Mouse (Mus musculus) common myeloid progenitor, adult 5-6 weeks (primary cell): ENCODE measurements around the gene Tle3. TPM values are rescaled to one million over a fixed set of nuclear protein-coding genes. Genes with fewer than 3 reads are reported as not detected.

Experiments
- ATAC-seq: replicated peaks from 2 replicates; pipeline ENCODE4 v1.8.0; 2016; ENCODE audit warnings: low read depth, mild to moderate bottlenecking, moderate TSS enrichment, inconsistent platforms; ENCODE audit not compliant: poor library complexity, severe bottlenecking
- total RNA-seq: library from RNA; stranded (forward); fragments of 200-1000, 187-1606 nt; gene quantifications from 2 replicates; pipeline ENCODE4 v1.2.3, GENCODE M21; 2017

Gene Tle3
- total RNA-seq, 1 experiment from 2014 or later = 42.9 TPM

DNA sequence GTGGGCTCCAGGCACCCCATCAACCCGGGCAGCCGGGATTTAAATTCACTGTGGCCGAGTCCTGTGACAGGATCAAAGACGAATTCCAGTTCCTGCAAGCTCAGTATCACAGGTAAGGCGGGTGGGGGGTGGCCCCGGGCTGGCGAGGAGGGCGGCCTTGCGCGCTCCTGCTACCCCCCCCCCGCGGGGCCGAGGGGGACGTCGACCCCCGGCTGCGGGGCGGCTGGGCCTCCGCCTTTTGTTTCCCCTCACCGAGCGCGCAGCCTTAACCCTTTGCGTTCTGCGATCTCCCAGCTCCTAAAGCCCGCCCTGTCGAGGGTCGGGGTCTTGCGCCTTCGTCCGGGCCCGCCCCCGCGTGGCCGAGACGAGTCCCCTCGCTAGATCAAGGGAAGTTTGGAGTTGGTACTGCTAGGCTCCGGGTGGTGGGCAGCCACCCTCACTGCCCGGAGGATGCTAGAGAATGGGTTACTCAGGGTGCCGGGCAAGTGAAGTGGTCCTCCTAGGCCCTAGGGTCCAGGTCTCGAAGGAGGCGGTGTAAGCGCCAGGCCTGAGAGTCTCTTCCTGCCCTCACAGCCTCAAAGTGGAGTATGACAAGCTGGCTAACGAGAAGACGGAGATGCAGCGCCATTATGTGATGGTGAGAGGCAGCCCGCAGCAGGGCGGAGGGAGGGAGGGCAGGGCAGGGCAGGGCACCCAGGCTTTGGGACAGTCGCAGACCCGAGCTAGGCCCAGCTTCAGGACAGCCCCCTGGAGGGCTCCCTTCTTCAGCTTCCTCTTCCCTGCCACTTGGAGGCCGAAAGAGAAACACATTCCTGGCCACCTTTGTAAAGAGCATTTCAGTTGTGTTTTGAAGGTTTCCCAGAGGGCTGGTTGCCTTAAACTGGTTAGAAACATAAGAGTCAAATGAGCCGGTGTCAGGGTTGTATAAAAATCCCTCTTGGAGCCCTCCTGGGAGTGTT, 2.1 kb downstream of the Tle3 start:
- no peak for ATAC-seq

GRCm38 (mm10) chr9:61375002-61375401, 2.8 kb downstream of the Tle3 start:
- ATAC-seq = no peak

DNA sequence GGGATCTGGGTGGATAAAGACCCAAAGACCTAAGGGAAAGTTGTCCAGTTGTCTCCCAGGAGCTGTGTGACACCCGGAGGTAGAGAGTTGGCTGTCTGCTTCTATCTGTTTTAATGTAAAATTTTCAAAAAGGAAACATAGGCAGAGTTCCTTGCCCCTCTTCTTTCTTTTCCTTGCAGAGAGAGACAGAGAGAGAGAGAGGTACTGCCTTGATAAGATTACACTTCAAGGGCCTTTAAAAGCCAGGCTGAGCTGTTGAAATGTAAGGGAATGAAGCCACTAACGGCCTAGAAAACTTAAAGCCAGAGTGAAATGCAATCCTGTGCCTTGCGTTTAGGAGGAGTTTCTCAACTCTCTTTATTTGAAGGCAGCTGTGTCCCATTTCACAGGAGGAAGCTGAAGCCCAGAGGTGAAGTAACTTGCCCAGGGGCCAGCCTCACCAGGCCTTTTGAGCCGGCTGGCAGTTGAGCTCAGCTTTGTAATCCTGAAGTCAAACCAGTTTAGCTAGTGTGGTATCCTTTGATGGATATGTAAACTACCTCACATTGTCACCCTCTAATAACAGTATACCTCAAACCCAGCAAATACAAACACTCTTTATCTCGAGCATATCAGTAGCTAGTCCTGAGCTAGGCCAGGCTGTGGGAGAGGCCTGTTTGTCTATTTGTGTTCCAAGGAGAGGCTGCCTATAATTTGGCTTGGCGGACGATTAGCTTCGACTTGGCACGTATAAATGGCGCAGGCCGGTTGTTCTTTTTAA, 3.8 kb downstream of the Tle3 start:
- no peak for ATAC-seq

GRCm38 (mm10) chr9:61376650-61377049, 4.5 kb downstream of the Tle3 start:
- no peak for ATAC-seq

- peak; percentile 9; the same call in 1 of the 2 replicates for ATAC-seq
Measured at GRCm38 (mm10) chr9:61377706-61378479, 5.7 kb downstream of the Tle3 start.

- ATAC-seq = 0 out of 2 replicates have a peak, but pooled peaks have one; percentile 9
Measured at GRCm38 (mm10) chr9:61378516-61378915, 6.3 kb downstream of the Tle3 start.

DNA sequence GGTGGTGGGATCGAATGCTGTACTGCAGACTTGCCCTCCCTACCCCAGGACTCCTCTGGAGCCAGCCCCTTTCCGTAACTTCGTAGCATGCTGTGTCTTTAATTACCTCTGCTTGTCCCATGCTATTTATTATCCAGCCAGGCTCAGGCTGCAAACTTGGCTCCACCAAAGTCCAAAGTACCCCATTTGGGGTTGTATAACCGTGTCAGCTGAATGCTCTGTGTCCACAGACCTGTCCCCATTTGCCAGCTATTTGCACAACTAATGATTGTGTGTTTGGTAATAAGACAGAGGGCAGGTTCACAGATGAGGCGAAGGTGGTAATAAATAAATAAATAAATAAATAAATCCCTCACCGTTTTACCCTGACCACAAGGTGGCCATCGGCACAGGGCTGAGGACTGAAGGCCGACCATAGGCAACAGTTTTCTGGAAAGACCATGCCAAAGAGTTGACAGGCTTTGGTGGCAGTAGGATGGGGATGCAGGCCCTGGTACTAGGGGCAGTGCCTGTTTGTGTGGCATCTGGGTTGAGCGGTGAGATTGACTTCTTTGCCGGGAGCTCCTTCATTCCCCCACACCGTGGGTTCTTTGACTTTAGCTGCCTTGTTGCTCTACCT, 7.0 kb downstream of the Tle3 start:
- no peak for ATAC-seq

- peak; percentile 52 for ATAC-seq
Measured at GRCm38 (mm10) chr9:61380258-61381062, 8.3 kb downstream of the Tle3 start.

- no peak for ATAC-seq
Measured at GRCm38 (mm10) chr9:61381063-61381408, 8.9 kb downstream of the Tle3 start.

DNA sequence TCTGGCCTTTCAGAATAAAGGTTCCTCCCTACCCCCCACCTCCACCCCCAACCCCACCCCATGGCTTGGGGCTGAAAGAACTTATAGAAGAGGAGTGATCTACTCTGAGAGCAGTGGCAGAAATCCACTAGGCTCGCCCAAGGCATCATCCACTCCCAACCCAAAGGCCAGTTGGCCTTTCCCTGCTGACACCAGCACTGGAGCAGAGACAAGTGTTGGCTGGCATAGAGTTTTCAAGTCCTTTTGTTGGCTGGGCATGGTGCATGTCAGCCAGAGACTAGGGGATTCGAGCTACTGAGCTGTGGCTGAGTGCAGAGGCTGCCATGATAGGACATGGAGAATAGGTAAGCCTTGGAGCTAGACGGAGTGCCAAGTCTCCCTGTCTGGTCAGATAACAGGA, 9.3 kb downstream of the Tle3 start:
- no peak for ATAC-seq

- ATAC-seq = no peak
Measured at GRCm38 (mm10) chr9:61382595-61383186, 10.5 kb downstream of the Tle3 start.

DNA sequence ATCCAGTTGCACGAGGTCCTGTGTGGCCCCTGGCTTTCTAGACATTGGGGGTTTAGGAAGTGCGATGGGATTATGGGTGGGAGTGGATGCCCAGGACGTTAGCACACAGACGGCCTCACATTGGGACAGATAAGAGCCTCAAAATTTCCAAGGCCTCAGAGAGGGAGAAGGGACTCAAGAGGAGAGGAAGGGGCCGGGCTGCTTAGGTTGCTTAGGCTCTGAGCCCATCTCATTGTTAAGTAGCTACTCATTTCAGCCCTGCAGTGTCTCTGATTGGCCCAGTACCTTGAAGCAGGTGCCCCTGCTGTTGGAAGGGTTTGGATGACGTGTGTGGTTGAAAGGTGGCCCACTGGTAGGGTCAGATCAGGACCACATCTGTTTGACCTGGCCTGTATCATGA, 11.9 kb downstream of the Tle3 start:
- ATAC-seq = no peak

DNA sequence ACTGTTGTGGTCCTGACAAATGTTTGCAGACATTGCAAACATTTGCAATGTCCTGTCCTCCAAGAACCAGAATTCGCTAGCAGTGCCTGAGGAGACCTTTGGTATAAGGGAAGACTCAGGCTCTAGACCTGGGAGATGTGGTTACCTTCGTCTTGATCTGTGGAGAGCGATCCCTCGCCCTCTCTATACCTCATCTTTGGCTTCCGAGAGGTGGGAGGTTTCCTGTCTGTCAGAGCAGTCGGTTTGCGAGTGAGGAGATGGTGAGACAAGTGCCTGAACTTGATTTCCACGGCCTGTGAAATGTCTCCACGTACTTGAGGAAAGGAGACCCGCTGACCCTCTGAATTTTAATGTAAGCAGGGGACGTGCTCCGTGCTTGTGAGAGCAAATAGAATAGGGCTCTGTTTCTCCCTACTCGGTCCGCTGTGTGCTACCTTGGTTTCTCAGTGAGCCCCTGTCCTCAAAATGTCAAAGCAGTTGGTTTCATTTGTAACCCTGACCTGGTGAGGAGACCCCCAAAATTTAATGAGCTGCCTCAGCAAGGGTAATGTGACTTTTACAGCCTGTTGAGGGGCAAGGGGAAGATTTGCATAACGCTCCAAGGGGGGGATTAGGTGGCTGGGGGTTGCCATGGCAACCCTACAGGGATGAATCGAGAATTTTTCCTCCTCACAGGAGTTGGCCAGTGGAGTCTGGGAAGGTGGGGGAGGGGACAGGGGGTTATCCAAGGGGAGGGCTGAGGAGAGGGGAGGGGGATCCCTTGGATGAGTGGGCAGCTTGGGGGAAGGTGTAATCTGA, 12.7 kb downstream of the Tle3 start:
- ATAC-seq = no peak

DNA sequence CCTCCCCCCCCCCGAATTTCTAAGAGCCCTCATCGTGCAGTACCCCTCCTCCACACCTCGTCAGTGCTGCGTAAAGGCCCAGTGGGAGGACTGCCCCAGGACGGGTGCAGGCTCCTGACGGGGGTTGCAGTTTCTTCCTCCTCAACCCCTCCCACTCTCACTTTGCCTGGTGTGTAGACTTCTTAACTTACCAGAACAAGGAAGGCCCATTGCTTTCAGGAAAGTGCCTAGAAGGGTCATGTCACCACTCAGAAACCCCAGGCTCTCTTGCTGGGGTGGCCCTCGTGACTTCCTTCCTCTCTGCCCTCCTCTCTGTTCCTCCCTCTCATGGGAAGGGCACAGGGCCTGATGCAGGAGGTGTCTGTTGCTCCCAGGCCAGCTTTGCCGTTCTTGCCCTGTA, 13.6 kb downstream of the Tle3 start:
- peak; percentile 86 for ATAC-seq

DNA sequence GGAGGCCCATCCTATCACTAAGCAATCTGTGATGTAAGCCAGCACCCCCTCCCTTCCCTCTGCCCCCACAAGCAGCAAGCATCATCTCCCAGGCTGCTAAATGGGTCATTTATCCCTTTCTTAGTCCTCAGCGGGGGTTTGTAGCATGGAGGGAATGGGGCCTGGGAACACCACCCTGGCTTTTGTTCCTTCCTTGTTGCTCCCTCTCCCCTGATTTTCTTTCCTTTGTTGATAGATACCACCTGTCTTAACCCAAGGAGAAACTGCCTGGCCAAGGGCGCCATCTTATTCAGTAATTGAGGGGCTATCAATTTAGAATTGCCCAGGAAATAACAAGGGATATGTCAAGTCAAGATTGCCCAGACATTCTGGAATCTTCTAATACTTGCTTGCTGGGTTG, 14.1 kb downstream of the Tle3 start:
- no peak for ATAC-seq

DNA sequence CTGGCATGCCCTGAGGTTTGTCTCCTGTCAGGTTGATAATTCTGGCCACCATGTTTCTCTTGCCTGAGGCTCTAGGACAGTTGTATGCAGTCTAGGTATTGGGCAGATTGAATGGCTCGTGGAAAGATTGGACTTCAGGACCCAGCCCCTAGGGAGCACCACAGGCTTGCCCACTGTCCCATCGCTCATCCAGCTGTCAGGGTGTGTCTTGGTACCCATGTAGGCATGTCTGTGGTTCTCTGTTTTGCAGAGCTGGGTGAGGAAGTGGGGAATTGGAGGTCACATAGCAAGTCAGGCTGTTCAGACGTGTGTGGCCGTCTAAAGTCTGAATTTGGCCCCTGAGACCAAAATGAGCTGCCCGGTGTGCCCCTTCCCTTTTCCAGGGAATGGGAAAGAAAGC, 15.6 kb downstream of the Tle3 start:
- 0 out of 2 replicates have a peak, but pooled peaks have one; percentile 34 for ATAC-seq

GRCm38 (mm10) chr9:61388214-61388613, 16.0 kb downstream of the Tle3 start:
- no peak for ATAC-seq
